Mouse (Mus musculus): ENCODE data around the gene Gmip.

GRCm38 (mm10) chr8:69799946-69800345 is 8.5 kb upstream of the Gmip start:
- TF ChIP-seq EP300 (IDR thresholded peaks at IDR 0.05; ENCODE audit: low read depth): no peak
- no peak for TF ChIP-seq CTCF (IDR thresholded peaks at IDR 0.05; ENCODE audit: low read depth)

Data from heart, postnatal 0 days (tissue).